Mouse (Mus musculus) kidney, adult 18-20 months (tissue): ENCODE measurements around the gene AC124108.1.

Source experiments
- DNase-seq: peaks from one replicate; pipeline ENCODE4 v3.0.0; 2021

The AC124108.1 gene

DNA sequence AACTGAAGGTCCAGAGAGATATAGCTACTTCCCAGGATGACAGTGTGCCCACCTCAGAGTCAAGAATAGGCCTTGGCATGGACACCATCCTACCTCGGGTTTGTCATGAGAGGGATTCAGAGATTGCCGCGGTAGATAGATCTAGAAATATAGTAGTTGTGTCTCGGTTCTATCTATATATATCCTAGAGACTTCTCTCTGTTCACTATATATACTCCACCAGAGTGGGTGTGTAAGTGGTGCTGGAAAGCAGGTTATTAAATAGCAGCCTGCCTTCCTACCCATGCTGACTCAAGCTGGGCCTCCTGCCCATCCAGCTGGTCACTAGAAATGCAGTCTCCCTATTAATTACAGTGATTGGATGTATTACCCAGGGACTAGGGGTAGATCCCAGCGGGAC is 11.5 kb downstream of the AC124108.1 start:
- no peak for DNase-seq

DNA sequence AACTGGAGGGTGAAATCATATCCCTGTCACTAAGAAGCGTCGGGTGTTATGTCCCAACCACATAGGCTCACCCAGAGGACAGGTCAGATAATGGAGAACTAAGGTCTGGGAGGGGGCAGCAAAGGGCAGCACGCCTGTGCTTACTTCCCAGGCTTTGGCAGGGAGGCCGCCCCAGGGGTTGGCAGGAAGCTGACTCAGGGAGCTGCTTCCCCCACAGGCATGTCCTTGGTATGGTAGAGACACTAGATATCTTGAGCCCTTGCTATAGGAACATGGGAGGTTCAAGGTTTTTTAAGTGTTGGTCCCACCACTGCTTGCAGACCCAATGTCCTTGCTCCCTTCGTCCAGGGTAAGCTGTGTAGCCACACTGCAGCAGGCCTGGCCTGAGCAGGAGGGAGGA is 14.7 kb downstream of the AC124108.1 start:
- DNase-seq = no peak

DNA sequence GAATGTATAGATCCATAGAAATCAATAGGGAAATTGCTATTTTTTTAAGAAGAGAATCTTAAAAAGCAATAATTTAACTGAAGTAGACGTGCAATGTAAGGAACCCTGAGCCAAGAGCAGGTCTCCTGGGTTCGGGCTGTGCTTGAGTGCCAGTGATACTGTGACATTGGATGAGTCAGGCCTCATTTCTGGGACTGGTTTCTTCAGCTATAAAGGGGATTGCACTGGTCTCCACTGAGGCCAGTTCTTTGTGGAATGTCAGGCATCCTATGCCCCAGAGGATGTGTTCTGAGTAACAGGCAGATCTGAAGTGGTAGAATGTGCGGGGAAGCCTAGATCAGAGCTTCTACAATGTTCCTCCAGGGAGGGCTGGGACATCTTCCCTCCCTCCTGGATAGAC is 15.6 kb downstream of the AC124108.1 start:
- DNase-seq = no peak

DNA sequence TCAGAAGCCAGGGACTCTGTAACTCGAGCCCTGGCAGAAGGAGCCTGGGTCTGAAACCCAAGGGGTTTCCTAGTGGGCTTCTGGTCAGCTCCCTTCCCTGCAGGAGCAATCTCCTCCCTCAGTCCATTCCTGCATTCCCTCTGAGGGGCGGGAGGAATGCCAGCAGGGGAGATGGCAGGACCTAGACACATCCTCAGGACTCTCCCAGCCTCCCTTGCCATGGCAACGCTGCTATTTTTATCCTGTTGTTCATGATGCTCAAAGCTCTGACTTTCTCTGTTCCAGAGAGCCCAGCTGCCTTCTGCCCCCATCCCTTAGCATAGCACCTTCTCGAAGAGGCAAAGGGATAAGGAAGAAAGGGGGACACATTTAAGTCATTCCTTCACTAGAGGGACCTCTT is 16.9 kb downstream of the AC124108.1 start:
- no peak for DNase-seq

DNA sequence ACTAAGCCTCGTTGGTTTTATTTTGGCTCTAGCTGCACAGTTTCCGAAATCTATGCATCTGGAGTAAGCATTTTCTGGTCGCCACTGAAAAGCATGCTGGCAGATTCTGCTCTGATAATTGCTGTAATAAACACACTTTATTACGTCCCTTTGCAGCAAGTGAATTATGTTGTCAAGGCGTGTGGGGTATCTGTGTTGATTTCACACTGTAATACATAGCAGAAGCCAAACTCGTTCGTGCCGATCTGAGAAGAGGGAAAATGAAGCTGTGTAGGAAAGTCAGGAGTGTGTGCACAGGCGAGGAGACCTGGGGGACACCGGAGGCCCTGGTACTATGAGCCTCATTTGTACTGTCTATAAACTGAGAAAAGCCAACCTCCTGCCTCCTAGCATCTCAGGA is 18.1 kb downstream of the AC124108.1 start:
- DNase-seq = no peak

DNA sequence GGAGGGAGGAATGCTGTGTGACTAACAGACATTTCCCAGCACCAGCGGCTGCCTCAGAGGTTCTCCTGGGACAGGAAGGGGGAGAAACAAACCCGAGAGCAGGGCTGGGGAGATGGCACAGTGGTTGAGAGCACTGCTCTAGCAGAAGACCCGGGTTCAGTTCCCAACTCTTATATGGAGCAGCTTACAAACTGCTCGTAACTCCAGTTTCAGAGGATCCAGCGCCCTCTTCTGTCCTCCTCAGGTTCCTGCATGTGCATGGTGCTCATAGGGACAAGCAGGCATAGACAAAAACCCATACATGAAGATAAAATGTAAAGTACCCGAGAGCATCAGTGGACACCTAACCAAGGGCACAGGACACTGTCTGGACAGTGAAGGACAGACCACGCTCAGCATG is 19.7 kb downstream of the AC124108.1 start:
- peak; percentile 46 for DNase-seq

DNA sequence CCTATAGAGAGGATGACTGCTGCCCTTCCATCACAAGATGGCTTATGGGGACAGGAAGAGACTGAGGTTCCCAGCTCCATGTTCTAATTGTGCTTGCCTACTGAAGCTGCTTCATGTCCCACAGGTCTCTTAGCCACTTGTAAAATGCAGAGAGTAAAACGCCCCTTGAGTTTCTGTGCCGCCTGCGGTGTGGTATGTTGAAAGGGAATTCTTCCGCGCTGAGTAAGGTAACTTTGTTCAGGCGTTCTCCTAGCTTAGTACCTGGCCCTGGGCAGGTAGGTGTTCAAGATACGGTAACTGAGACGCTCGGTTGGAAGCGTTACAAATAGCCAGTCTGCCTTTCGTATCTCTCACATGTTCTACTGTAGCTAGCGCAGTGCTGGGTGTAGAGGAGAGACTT is 20.4 kb downstream of the AC124108.1 start:
- DNase-seq = no peak

DNA sequence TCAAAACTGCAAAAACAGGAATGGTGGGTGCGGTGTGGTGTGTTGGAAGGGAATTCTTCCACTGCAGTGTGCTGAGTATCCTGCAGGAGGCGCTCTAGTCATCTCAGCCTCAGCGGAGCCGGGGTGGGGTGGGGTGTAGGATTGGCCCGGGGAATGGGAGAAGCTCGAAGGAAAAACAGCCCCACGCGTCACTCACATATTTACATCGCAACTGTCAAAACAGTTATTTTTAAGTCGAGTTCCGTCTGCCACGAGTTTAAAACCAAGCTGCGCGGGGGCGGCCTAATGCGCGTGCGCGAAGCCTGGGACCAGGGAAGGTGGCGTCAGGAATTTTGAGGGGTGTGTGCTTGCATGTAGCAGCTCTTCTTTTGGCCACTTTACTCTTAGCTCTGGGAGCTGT is 21.0 kb downstream of the AC124108.1 start:
- peak; percentile 69 for DNase-seq

DNA sequence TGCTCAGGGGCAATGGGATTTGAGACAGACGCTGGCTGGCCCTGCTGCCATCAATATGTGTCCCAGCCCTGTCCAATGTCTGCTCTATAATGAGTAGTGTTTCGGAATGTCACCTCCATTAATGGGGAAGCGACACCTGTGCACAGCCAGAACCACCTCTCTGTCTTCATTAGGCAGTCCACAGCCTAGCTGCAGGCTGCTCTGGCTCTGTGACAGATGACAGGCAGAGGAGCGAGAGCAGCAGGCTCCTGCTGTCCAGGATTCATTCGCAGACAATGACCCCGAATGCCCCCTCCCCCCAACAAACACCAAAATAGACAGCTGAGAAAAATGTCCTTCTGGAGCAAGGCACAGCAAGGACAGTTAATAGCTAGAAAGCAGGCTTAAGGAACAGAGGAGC is 21.8 kb downstream of the AC124108.1 start:
- DNase-seq = no peak

DNA sequence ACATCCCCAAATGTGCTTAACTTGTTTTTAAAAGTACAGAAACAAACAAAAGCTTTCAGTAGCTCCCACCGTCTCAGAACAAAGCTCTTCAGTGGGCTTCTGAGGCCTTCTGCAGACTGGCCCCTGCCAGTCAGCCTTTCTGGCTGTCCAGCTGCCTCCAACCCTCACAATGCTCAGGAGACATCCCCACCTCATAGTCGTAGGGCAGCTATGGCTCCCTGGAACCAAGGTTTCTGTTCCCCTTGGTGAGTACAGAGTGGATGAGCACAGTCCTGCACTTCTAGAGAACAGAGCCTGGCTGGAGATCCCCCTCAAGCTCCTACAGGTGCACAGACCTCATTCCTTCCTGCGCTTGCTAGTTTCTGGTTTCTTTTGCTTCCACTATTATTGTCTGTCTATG is 25.0 kb downstream of the AC124108.1 start:
- no peak for DNase-seq

DNA sequence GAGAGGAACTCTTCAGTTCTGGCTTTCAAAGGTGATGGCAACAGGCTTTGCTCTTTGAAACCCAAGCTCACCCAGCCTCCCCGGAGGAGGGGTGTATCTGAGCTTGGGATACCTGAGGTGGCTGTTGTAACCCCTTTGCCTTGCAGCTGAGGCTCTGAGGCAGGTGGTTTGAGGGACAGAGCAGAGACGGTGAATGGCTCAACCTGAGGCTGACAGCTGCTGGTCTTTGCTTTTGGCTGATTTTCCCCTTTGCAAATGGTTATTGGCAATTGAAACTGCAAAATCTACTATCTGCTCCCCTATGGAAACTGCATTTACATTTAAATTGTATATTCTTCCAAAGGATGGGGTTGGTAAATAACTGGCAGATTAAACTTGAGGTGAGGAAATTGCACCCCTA is 30.4 kb downstream of the AC124108.1 start:
- DNase-seq = no peak

DNA sequence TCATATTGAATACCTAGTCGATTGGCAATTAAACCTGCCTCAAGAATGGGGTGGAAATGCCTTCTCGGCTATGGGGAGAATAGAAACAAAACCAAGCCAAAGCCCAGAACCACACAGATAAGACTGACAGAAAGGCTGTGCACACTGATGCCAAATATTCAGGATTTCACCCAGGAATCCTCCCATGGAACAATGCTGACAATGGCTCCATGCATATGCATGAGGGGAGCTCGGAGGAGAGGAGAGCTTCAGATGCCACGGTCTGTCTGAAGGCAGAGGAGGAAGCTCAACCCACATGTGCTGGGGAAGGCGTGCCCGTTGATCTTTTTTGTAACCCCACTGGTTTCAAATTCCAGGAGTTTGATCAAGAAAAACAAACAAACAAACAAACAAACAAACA is 30.9 kb downstream of the AC124108.1 start:
- no peak for DNase-seq

DNA sequence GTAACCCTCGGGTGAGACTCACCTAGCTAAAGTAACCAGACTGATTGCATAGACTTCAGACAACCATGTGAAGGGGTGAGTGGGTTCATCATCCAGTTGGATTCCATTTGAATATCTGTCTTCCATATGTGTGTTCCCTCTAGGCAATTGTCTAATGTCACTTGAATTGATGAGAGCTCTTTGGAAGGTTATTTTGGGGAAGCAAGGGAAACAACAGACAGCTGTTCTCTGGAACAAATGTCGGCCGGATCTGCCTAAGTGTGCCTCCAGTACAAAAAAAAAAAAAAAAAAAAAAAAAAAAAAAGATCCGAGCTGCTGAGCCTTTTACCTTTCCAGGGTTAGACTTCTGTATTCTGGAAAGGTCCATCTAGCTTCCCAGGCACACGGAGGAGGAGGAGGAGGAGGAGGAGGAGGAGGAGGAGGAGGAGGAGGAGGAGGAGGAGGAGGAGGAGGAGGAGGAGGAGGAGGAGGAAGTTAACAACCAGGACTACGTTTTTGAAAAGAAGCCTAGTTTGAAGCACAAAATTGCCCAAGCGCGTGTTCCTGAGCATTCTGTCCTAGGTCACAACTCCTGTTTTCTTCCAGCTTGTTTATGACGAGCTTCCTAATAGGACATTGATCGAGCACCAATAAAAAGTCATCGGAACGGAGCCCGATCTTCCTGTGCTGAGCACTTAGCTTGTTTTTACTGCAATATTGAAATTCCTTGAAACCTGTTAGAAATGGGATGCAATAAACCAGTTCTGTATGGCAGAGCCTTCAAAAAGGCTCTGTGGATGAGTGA is 35.2 kb downstream of the AC124108.1 start:
- no peak for DNase-seq

DNA sequence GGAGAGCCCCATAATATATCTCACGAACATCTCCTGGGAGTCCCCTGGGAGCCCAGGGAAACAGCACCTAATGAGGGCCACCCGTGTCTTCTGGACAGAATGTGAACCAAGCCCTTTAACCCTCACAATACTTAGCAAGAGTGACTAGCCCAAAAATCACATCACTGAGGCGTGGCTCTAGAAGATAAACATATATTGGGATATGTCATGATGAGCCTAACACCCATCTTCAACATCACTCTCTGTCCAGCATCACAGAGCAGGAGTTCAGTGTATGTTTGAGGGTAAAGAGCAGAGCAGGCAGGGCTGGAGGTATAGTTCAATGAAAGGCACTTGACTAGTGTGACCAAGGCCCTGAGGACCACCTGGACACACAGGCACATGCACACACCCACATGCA is 38.4 kb downstream of the AC124108.1 start, which contains the start of gene Gm10188:
Gm10188 (minus strand) TSS at position 101 of the 400 bp plus-strand sequence.
- DNase-seq = no peak

DNA sequence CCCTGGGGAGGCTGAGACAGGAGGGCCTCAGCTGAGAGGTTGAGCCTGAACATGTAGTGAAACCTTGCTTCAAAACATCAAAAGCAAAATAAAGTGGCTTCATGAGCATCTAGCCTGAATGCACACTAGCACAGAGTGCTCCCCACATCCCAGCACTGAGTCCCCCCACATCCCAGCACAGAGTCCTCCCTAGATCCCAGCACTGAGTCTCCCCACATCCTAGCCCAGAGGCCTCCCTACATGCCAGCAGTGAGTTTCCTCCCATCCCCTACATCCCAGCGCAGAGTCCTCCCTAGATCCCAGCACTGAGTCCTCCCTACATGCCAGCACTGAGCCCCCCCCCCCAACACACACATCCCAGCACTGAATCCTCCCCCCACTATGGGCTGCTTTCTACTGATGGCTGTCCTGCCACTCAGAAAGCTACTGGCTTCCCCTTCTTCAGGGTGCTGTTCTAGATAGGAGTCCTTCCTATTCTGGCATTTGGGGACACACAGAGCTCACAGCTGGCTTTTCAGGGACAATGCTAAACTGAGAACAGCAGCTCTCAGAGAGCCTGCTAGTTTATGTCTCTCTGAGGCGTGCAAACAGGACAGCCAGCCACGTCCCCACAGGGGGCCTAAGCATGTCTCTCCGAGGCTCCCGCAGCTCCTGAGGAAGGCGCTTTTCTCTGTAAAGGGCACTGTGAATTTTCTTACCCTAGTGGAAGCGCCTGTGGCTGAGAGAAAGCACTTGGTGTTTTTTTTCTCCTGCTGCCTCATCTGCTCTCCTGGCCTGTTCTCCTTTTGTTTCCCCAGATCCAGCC is 40.4 kb downstream of the AC124108.1 start:
- no peak for DNase-seq

DNA sequence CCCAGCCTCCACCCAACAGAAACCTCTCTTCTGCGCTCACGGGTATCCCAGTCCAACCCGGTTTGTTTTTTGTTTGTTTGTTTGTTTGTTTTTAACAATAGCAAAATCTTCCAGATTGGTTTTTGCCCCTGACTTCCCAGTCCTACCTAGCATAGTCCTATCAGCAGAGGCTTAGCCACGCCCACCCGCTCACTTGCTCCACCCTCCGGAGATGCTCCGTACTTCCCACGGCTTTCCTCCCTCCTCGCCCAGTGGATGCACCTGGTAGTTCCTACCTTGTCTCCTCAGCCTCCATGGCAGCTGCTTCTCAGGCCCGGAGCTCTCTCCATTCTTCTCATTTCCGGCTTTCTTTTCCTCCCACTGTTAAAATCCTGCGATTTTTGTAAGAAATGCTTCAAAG is 42.3 kb downstream of the AC124108.1 start:
- DNase-seq = peak; percentile 44

DNA sequence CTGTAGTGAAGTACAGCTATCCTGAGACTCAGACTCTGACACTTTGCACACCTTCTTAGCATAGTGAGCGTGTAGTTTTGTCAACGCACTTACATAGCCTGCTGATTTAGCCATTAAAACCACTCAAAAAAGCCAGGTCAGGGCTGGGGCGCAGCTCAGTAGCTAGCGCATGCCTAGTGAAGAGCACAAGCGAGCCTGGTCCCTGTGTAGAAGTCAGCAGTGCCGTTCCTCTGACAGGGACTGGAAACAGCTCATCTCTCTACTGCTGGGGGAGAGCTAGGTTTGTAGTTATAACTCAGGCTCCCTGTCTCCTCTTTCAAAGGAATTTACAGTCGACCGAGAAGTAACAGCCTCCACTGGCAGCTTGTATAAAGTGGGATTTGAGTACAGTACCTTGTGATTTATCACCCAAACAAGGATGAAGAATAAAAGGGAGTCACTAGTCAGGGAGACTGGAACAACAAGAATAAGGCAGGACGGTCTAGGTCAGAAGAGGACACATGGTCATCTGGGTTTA is 43.6 kb downstream of the AC124108.1 start:
- DNase-seq = no peak

DNA sequence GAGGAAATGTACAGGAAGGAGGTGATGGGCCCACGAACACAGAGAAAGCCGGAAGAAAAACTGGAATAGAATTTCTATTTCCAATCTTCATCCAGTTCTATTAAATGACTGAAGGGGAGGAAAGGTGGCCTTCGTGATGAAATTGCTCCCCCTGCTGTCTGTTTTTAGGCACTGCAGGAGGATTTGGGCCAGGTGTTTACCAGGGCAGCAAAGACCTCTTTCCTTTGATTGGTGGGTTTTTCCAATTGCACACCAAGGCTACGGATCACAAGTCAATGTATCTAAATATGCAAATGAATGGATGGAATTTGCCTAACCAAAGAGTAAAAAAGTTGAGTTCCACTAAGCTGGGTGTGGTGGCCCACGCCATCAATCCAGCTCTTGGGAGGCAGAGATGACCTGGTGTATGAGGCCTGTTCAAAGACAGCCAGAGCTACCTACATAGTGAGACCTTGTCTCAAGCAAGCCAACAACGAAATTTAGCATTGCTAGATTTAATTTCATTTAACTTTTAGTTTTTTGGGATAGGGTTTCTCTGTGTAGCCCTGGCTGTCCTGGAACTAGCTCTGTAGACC is 46.4 kb downstream of the AC124108.1 start:
- peak; percentile 71 for DNase-seq

DNA sequence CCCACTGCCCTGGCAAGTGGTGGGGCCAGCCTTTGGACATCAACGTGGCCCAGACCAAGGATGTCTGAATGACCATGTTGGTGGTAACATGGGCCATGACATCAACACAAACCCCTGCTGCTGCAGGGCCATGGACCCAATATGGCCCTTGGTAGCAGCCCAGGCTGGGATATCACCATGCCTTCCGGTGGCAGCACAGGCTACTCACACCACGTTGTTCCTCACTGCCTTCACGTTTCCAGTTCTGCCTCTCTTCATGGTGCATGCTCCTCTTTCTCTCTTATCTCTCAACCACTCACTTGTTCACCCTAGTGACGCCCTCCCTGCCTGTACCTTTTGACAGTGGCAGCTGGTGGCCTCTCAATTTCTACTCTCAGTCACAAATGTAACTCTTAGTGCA is 53.8 kb downstream of the AC124108.1 start:
- DNase-seq = no peak

DNA sequence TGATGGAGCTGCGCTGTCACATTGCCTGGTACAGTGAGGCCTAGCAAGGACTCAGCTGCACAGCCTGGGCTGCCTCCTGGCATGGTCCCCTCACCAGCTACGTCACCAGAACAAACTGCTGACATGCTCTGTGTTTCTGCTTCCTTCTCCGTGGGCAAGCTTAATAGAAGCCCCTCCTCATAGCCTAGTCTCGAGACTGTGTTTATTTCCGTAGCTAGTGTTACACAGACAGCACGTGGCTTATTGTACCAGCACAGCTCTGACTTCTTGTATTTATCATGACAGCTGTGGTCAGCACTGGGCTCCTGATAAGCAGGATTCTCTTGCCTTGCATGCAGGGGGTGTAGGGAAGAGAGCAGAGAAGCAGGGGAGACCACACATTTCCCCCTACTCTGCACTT is 54.9 kb downstream of the AC124108.1 start:
- DNase-seq = no peak

DNA sequence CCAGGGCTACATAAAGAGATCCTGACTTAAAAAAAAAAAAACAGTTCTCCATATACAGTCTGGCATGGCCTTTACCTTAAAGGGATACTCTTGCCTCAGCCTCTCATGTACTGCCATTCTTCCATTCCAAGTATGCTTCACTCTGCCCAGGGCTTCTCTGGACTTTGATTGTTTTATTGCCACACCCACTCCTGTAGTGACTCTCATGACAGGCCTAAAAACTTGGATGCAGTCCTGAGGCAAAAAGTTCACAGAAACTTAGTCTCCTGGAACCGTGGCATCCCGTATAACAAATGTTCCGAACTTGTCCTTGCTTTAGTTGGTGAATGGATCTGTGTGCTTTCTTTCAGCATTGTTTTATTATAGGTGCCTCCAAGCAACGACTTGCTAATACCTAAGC is 55.4 kb downstream of the AC124108.1 start:
- DNase-seq = peak; percentile 26

DNA sequence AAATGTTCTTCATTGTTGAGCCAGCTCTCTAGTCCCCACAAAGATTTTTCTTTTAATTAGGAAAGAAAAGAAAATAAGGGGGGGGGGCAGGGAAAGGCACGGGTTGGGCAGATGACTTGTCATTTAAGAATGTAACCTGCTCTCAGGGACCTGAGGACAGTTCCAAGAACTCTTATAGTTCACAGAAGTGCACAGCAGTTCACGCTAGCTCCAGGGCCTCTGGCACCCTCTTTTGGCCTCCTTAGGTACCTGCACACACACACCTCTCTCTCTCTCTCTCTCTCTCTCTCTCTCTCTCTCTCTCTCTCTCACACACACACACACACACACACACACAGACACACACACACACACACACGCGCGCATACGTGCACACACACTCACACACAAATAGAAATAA is 63.2 kb downstream of the AC124108.1 start:
- no peak for DNase-seq
